Mouse (Mus musculus): ENCODE results near the gene Ntrk2. TPM values are rescaled to one million over a fixed set of nuclear protein-coding genes. Genes with fewer than 3 reads are reported as not detected.

Gene Ntrk2
- polyA plus RNA-seq, 1 experiment from 2014 or later, result 3.1 TPM

- no peaks in the 10 kb centered on the region for H3K27me3 ChIP-seq (ENCODE audit: control insufficient read depth, insufficient read depth, low read length)
- H3K4me1 ChIP-seq (ENCODE audit: control insufficient read depth, insufficient read depth, low read length), result no peaks in the 10 kb centered on the region
- ATAC-seq (replicated peaks; ENCODE audit: insufficient number of reproducible peaks, low FRiP score, low TSS enrichment), result no peak
- no peaks in the 10 kb centered on the region for H3K9me3 ChIP-seq (replicated peaks; ENCODE audit: control insufficient read depth, low read length)
- no peak overlapping the region for H3K9ac ChIP-seq (ENCODE audit: low read depth, low read length)
- H3K4me2 ChIP-seq, result no peak overlapping the region
- no peaks in the 10 kb centered on the region for H3K36me3 ChIP-seq (ENCODE audit: control insufficient read depth, insufficient read depth, low read length)
- 51% methylated on average over 5 of the region's 5 CpGs for WGBS (ENCODE audit: insufficient replicate concordance)
- no peak overlapping the region for H3K27ac ChIP-seq (ENCODE audit: low read depth, low read length)
- no peak overlapping the region for H3K4me3 ChIP-seq (ENCODE audit: low read depth, low read length)
Measured at GRCm38 (mm10) chr13:58972511-58972910, 166.1 kb downstream of the Ntrk2 start.

- 69% methylated on average over 5 of the region's 5 CpGs for WGBS (ENCODE audit: insufficient replicate concordance)
- Histone ChIP-seq H3K36me3 (ENCODE audit: control insufficient read depth, insufficient read depth, low read length) (no peaks in the 10 kb centered on the region), H3K4me3 (ENCODE audit: low read depth, low read length) (no peak overlapping the region), H3K4me1 (ENCODE audit: control insufficient read depth, insufficient read depth, low read length) (no peaks in the 10 kb centered on the region), H3K9ac (ENCODE audit: low read depth, low read length) (peak overlapping the region; percentile 22; the same call in 1 of the 2 replicates), H3K27ac (ENCODE audit: low read depth, low read length) (no peak overlapping the region), H3K27me3 (ENCODE audit: control insufficient read depth, insufficient read depth, low read length) (no peaks in the 10 kb centered on the region), H3K9me3 (replicated peaks; ENCODE audit: control insufficient read depth, low read length) (no peaks in the 10 kb centered on the region), H3K4me2 (no peak overlapping the region; the same call in 1 of the 2 replicates)
- no peak for ATAC-seq (replicated peaks; ENCODE audit: insufficient number of reproducible peaks, low FRiP score, low TSS enrichment)
Measured at GRCm38 (mm10) chr13:58996447-58996846, 190.1 kb downstream of the Ntrk2 start.

- Histone ChIP-seq H3K4me3 (ENCODE audit: low read depth, low read length) (no peak overlapping the region), H3K4me2 (no peak overlapping the region), H3K27me3 (ENCODE audit: control insufficient read depth, insufficient read depth, low read length) (no peaks in the 10 kb centered on the region), H3K4me1 (ENCODE audit: control insufficient read depth, insufficient read depth, low read length) (no peaks in the 10 kb centered on the region), H3K9me3 (replicated peaks; ENCODE audit: control insufficient read depth, low read length) (no peaks in the 10 kb centered on the region), H3K27ac (ENCODE audit: low read depth, low read length) (no peak overlapping the region), H3K9ac (ENCODE audit: low read depth, low read length) (no peak overlapping the region), H3K36me3 (ENCODE audit: control insufficient read depth, insufficient read depth, low read length) (no peaks in the 10 kb centered on the region)
- ATAC-seq (replicated peaks; ENCODE audit: insufficient number of reproducible peaks, low FRiP score, low TSS enrichment), result no peak
- 79% methylated on average over 2 of the region's 2 CpGs for WGBS (ENCODE audit: insufficient replicate concordance)
Measured at GRCm38 (mm10) chr13:58997763-58998162, 191.4 kb downstream of the Ntrk2 start.

GRCm38 (mm10) chr13:58999373-59000053 is 193.1 kb downstream of the Ntrk2 start:
- H3K4me2 ChIP-seq, result no peak overlapping the region
- H3K9me3 ChIP-seq (replicated peaks; ENCODE audit: control insufficient read depth, low read length), result no peaks in the 10 kb centered on the region

GRCm38 (mm10) chr13:59002943-59003806 is 196.8 kb downstream of the Ntrk2 start:
- Histone ChIP-seq H3K36me3 (ENCODE audit: control insufficient read depth, insufficient read depth, low read length) (no peaks in the 10 kb centered on the region), H3K9ac (ENCODE audit: low read depth, low read length) (no peak overlapping the region), H3K9me3 (replicated peaks; ENCODE audit: control insufficient read depth, low read length) (no peaks in the 10 kb centered on the region), H3K4me3 (ENCODE audit: low read depth, low read length) (no peak overlapping the region), H3K4me2 (no peak overlapping the region), H3K4me1 (ENCODE audit: control insufficient read depth, insufficient read depth, low read length) (no peaks in the 10 kb centered on the region), H3K27ac (ENCODE audit: low read depth, low read length) (no peak overlapping the region), H3K27me3 (ENCODE audit: control insufficient read depth, insufficient read depth, low read length) (no peaks in the 10 kb centered on the region)
- WGBS (ENCODE audit: insufficient replicate concordance), result 75% methylated on average over 12 of the region's 12 CpGs
- no peak for ATAC-seq (replicated peaks; ENCODE audit: insufficient number of reproducible peaks, low FRiP score, low TSS enrichment)

More at GRCm38 (mm10) chr13:58999373-59000053, 193.1 kb downstream of the Ntrk2 start:
- Histone ChIP-seq H3K27ac (ENCODE audit: low read depth, low read length) (no peak overlapping the region), H3K4me3 (ENCODE audit: low read depth, low read length) (no peak overlapping the region), H3K27me3 (ENCODE audit: control insufficient read depth, insufficient read depth, low read length) (no peaks in the 10 kb centered on the region), H3K4me1 (ENCODE audit: control insufficient read depth, insufficient read depth, low read length) (no peaks in the 10 kb centered on the region), H3K9ac (ENCODE audit: low read depth, low read length) (no peak overlapping the region), H3K36me3 (ENCODE audit: control insufficient read depth, insufficient read depth, low read length) (no peaks in the 10 kb centered on the region)
- 49% methylated on average over 11 of the region's 11 CpGs for WGBS (ENCODE audit: insufficient replicate concordance)
- ATAC-seq (replicated peaks; ENCODE audit: insufficient number of reproducible peaks, low FRiP score, low TSS enrichment), result no peak

GRCm38 (mm10) chr13:59003807-59004173 is 197.4 kb downstream of the Ntrk2 start:
- H3K4me3 ChIP-seq (ENCODE audit: low read depth, low read length), result no peak overlapping the region
- no peaks in the 10 kb centered on the region for H3K36me3 ChIP-seq (ENCODE audit: control insufficient read depth, insufficient read depth, low read length)
- ATAC-seq (replicated peaks; ENCODE audit: insufficient number of reproducible peaks, low FRiP score, low TSS enrichment), result no peak
- H3K4me1 ChIP-seq (ENCODE audit: control insufficient read depth, insufficient read depth, low read length), result no peaks in the 10 kb centered on the region
- H3K27me3 ChIP-seq (ENCODE audit: control insufficient read depth, insufficient read depth, low read length), result no peaks in the 10 kb centered on the region
- H3K4me2 ChIP-seq, result no peak overlapping the region
- WGBS (ENCODE audit: insufficient replicate concordance), result 76% methylated on average over 6 of the region's 6 CpGs
- H3K9me3 ChIP-seq (replicated peaks; ENCODE audit: control insufficient read depth, low read length), result no peaks in the 10 kb centered on the region
- H3K9ac ChIP-seq (ENCODE audit: low read depth, low read length), result no peak overlapping the region
- H3K27ac ChIP-seq (ENCODE audit: low read depth, low read length), result no peak overlapping the region

GRCm38 (mm10) chr13:59004579-59004978 is 198.2 kb downstream of the Ntrk2 start:
- 77% methylated on average over 6 of the region's 6 CpGs for WGBS (ENCODE audit: insufficient replicate concordance)
- Histone ChIP-seq H3K27me3 (ENCODE audit: control insufficient read depth, insufficient read depth, low read length) (no peaks in the 10 kb centered on the region), H3K4me1 (ENCODE audit: control insufficient read depth, insufficient read depth, low read length) (no peaks in the 10 kb centered on the region), H3K36me3 (ENCODE audit: control insufficient read depth, insufficient read depth, low read length) (no peaks in the 10 kb centered on the region), H3K9me3 (replicated peaks; ENCODE audit: control insufficient read depth, low read length) (no peaks in the 10 kb centered on the region), H3K4me3 (ENCODE audit: low read depth, low read length) (no peak overlapping the region), H3K4me2 (no peak overlapping the region), H3K9ac (ENCODE audit: low read depth, low read length) (no peak overlapping the region), H3K27ac (ENCODE audit: low read depth, low read length) (no peak overlapping the region)
- ATAC-seq (replicated peaks; ENCODE audit: insufficient number of reproducible peaks, low FRiP score, low TSS enrichment), result no peak

GRCm38 (mm10) chr13:59009855-59010254 is 203.5 kb downstream of the Ntrk2 start:
- no peak for ATAC-seq (replicated peaks; ENCODE audit: insufficient number of reproducible peaks, low FRiP score, low TSS enrichment)
- WGBS (ENCODE audit: insufficient replicate concordance), result 77% methylated on average over 5 of the region's 5 CpGs
- no peaks in the 10 kb centered on the region for H3K36me3 ChIP-seq (ENCODE audit: control insufficient read depth, insufficient read depth, low read length)
- no peaks in the 10 kb centered on the region for H3K4me1 ChIP-seq (ENCODE audit: control insufficient read depth, insufficient read depth, low read length)
- no peaks in the 10 kb centered on the region for H3K9me3 ChIP-seq (replicated peaks; ENCODE audit: control insufficient read depth, low read length)
- H3K4me3 ChIP-seq (ENCODE audit: low read depth, low read length), result no peak overlapping the region
- H3K27ac ChIP-seq (ENCODE audit: low read depth, low read length), result no peak overlapping the region
- H3K9ac ChIP-seq (ENCODE audit: low read depth, low read length), result no peak overlapping the region
- H3K4me2 ChIP-seq, result no peak overlapping the region
- H3K27me3 ChIP-seq (ENCODE audit: control insufficient read depth, insufficient read depth, low read length), result peaks cover 3% of the 10 kb centered on the region; the same call in 1 of the 2 replicates

All from heart, embryonic 11.5 days (tissue).